Mouse (Mus musculus) R1 (cell line): ENCODE measurements at regions not wholly inside any gene's neighbourhood (a gene's known extent, or its start where the extent isn't known, plus 50 kb on each side); places are given as distances from the start of the nearest gene placed in this dataset.

Experiments
- DNase-seq: peaks from one replicate; pipeline ENCODE4 v3.0.0-alpha.2; 2018; ENCODE audit warnings: low read depth, low spot score

- DNase-seq = peak; percentile 8
Measured at GRCm38 (mm10) chr6:97741427-97741826, 65.4 kb upstream of the Mitf start.

DNA sequence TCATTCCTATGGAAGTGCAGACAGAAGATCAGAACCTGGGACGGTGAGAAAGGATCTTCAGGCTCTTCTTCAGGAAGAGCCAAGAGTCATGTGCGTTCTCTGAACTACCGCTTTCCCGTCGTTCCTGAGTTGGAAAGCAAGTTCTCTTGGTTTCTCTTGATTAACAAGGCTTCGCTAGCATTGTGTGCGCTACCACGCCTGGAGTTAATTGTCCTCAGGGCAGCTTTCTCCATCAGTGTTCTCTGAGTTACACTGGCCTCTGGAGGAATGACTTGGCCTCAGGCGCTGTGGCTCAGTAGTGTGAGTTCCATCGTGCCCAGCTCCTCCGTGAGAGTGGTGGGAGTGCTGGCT is 66.0 kb upstream of the Mitf start:
- DNase-seq = peak; percentile 30

GRCm38 (mm10) chr6:97740107-97740850 is 66.6 kb upstream of the Mitf start:
- peak; percentile 32 for DNase-seq

GRCm38 (mm10) chr6:97738846-97739245 is 68.0 kb upstream of the Mitf start:
- no peak for DNase-seq

GRCm38 (mm10) chr6:97730835-97731234 is 76.0 kb upstream of the Mitf start:
- no peak for DNase-seq

GRCm38 (mm10) chr6:97718184-97718910 is 88.5 kb upstream of the Mitf start:
- DNase-seq = peak; percentile 71

GRCm38 (mm10) chr6:97707401-97707800 is 90.1 kb upstream of the Frmd4b start:
- no peak for DNase-seq

GRCm38 (mm10) chr6:97704361-97704760 is 87.0 kb upstream of the Frmd4b start:
- no peak for DNase-seq

DNA sequence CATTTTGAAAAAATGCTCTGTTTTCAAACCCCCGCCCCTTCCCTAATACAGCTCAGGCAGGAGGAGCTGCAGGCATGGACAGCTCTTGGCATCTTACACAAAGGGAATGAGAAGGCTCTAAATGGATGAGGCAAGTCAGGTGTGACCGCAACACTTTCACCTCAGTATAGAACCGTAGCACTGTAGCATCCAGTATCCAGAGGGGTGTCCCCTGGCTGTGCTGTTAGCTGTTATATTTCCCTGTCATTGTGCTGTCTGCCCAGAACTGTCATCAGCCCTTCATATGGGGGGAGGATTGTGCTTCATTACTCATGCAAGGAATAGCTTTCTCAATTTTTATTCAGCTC is 82.4 kb upstream of the Frmd4b start:
- no peak for DNase-seq

DNA sequence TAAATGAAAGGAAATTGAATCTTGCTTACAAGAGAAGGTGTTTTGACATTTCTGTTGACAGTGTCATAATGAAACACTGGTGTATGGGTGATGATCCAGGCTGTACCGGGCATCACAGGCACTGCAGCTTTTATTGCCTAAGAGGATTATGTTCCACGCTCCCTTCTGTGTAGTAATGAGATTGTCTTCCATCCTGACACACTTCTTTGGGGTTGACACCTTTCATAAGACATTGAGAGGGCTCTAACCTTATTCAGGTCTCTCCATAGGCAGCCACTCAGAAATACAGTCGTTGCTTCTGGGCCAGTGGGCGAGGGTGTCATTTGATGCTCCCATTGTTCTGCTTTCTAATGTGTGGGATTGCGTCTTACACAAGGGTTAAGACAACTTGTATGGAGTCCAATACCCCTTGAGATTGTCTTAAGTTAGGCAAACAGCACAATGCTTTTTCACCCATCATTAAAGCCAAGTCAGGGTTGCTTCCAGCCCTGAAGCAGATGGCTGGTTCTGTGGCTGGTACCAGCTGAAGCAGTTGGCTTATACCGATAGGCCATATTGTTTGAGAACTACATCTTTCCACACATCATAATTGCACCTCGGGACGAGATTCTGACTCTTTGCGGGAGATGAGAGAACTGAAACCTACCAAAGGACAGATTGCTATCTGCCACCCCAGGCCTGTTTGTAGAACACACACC is 81.9 kb upstream of the Frmd4b start:
- DNase-seq = no peak

GRCm38 (mm10) chr6:97693281-97693680 is 75.9 kb upstream of the Frmd4b start:
- DNase-seq = no peak

- no peak for DNase-seq
Measured at GRCm38 (mm10) chr6:97691136-97691535, 73.8 kb upstream of the Frmd4b start.

- no peak for DNase-seq
Measured at GRCm38 (mm10) chr6:97684335-97684734, 67.0 kb upstream of the Frmd4b start.

DNA sequence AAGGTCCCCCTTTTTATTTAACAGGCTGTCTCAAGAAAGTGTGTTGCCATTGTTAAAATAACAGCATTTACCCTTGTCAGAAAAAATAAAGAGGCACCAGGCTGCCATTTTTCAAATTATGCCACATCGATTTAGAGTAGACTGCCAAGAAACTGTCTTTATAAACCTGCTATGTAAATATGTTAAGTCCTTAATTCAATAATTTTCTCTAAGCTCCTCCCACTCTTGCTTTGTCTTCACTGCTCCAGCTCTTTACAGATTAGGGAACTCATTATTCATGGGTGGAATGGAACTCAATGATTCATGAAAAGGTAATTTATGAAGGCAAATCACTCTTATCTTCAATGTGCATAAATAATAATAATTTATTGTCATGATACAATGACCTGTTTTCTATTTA is 64.9 kb upstream of the Frmd4b start:
- no peak for DNase-seq

GRCm38 (mm10) chr6:97675181-97675756 is 57.9 kb upstream of the Frmd4b start:
- no peak for DNase-seq

- DNase-seq = peak; percentile 24
Measured at GRCm38 (mm10) chr6:97666818-97667629, 49.7 kb upstream of the Frmd4b start.
